Mouse (Mus musculus) intestine, embryonic 15.5 days (tissue): ENCODE results near the gene Eya2. TPM values are rescaled to one million over a fixed set of nuclear protein-coding genes. Genes with fewer than 3 reads are reported as not detected.
"Not testable (repeated sequence)": the region's sequence is repeated elsewhere in the genome, so short reads cannot be mapped to it uniquely, and the experiment has no call there.

ENCODE experiments used
- ATAC-seq: fragments of 200-750 bp; cut with Nextera tagmentation; 2 replicates; pipeline ENCODE4 v1.8.0; 2017; ENCODE audit warnings: moderate TSS enrichment, moderate library complexity
- H3K27ac ChIP-seq: fragments of 300-500 bp; sonication (generic); 2 replicates; pipeline ENCODE4 v1.5.1; 2015; ENCODE audit warnings: mild to moderate bottlenecking, inconsistent platforms
- H3K27me3 ChIP-seq: fragments of 300-500 bp; sonication (generic); replicated peaks from 2 replicates; pipeline ENCODE4 v1.6.1; 2015; ENCODE audit warnings: inconsistent platforms
- H3K36me3 ChIP-seq: fragments of 300-500 bp; sonication (generic); 2 replicates; pipeline ENCODE4 v1.6.1; 2015; ENCODE audit warnings: inconsistent platforms
- H3K4me1 ChIP-seq: fragments of 300-500 bp; sonication (generic); replicated peaks from 2 replicates; pipeline ENCODE4 v1.6.1; 2015; ENCODE audit warnings: inconsistent platforms
- H3K4me2 ChIP-seq: fragments of 300-500 bp; sonication (generic); replicated peaks from 2 replicates; pipeline ENCODE4 v1.6.1; 2015; ENCODE audit warnings: mild to moderate bottlenecking, inconsistent platforms
- H3K4me3 ChIP-seq: fragments of 300-500 bp; sonication (generic); replicated peaks from 2 replicates; pipeline ENCODE4 v1.5.1; 2015; ENCODE audit warnings: inconsistent platforms
- H3K9ac ChIP-seq: fragments of 300-500 bp; sonication (generic); 2 replicates; pipeline ENCODE4 v1.6.1; 2015; ENCODE audit warnings: inconsistent platforms
- H3K9me3 ChIP-seq: fragments of 300-500 bp; sonication (generic); 2 replicates; pipeline ENCODE4 v1.6.1; 2016; ENCODE audit warnings: inconsistent platforms
- WGBS: fragments of 180-500 bp; shearing (Covaris S2); methylation state at CpG from one replicate; pipeline ENCODE4 v1.1.7; 2015; 5-methylcytosine and 5-hydroxymethylcytosine counted together
- polyA plus RNA-seq: library from polyadenylated mRNA; unstranded; fragments of >200 nt; fragmentation: Nextera tagmentation; extraction: Ambion mirVana; gene quantifications from 2 replicates; pipeline ENCODE4 v1.2.1, GENCODE M21; 2015

Gene Eya2
- 0.84 and 1.3 TPM in 2 replicates for polyA plus RNA-seq

DNA sequence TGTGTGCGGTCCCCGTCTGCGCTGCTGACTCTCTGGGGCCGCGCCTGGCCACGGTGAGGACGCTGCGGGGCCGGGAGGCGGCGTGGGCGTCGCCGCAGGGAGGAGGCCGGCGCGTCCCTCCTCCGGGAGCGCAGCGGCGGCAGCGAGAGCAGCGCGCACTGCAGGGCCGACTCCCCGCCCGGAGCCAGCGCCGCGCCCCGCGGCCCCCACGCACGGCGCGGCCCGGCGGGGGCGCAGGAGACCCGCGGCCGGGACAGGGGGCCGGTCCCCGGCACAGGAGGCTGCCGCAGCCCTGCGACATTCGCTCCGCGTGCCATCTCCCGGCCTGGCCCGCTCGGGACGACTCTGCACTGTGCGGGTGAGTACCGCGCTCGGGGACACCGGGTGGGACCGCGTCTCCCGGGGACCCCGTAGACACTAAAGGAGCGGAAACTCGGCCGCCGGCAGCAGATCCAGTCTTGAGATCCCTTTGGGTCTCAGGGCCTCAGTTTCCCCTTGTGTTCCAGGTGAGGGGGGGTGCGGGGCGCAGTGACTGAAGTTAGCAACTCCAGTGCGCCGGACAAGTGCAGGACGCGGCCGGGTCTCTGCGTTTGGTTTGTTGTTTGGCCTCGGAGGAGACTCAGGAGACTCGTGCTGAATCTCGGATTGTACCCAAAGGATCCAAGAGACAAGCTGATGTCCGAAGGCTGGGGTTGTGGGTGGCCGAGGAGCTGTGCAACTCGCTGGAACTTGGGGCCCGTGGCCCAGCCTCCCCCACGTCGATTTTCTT lies at the start of gene Eya2:
Gene Eya2, plus strand, starts transcription at position 126 of the 769 bp plus-strand sequence.
- Histone ChIP-seq H3K9me3 (no peaks in the 10 kb centered on the region), H3K36me3 (no peaks in the 10 kb centered on the region), H3K9ac (peak within 1 kb of the TSS; percentile 23; the same call in 1 of the 2 replicates), H3K27me3 (peaks cover 35% of the 10 kb centered on the region), H3K27ac (no peak within 1 kb of the TSS), H3K4me1 (peaks cover 7% of the 10 kb centered on the region), H3K4me2 (peak within 1 kb of the TSS; percentile 93), H3K4me3 (peak within 1 kb of the TSS; percentile 51)
- ATAC-seq: peak; percentile 25; the same call in 1 of the 2 replicates
- under 1% methylated on average over 83 of the region's 83 CpGs for WGBS

DNA sequence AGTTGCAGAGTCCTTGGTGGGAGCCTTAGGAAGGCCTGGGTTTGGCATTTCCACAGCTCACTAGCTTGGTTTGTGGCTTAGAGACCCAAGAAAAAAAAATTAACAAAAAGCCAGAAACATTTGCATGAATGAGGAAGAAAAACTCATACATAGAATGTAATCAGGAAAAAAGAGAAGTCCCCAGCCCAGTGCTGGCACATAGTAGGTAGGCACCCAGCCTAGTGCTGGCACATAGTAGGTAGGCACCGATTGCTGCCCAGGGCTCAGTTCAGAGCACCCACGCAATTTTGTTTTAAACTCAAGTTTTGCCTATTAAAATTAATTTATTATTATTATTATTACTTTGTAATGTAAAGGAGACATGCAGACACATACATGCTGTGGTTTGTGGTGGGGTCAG lies 49.1 kb upstream of the Eya2 start:
- Histone ChIP-seq H3K36me3 (no peaks in the 10 kb centered on the region), H3K4me2 (no peak overlapping the region), H3K4me3 (no peak overlapping the region), H3K27me3 (no peaks in the 10 kb centered on the region), H3K4me1 (no peaks in the 10 kb centered on the region), H3K9me3 (no peaks in the 10 kb centered on the region), H3K27ac (no peak overlapping the region), H3K9ac (no peak overlapping the region)
- ATAC-seq: no peak
- 90% methylated on average over 2 of the region's 2 CpGs for WGBS

DNA sequence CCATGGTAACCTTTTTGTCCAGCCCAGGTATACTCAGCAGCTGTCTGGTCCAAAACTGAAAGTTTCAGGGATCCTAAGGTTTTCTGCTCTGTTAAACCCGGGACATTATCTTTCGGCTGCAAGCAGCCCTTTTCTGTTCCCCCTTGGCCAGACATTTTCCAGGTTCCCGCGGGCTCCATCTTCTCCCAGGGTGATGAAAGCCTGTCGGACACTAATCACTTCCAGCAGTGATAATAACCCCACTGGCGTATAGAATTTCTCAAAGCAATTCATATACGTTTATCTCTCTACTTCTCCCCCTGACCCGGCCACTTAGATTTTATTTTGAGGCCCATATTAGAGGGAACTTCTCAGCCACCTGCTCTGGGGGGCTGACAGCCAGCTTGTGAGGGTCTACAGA lies 48.5 kb upstream of the Eya2 start:
- Histone ChIP-seq H3K9ac (no peak overlapping the region), H3K9me3 (no peaks in the 10 kb centered on the region), H3K27ac (no peak overlapping the region), H3K4me1 (no peaks in the 10 kb centered on the region), H3K4me2 (no peak overlapping the region), H3K27me3 (no peaks in the 10 kb centered on the region), H3K36me3 (no peaks in the 10 kb centered on the region), H3K4me3 (no peak overlapping the region)
- no peak for ATAC-seq
- 60% methylated on average over 8 of the region's 8 CpGs for WGBS

DNA sequence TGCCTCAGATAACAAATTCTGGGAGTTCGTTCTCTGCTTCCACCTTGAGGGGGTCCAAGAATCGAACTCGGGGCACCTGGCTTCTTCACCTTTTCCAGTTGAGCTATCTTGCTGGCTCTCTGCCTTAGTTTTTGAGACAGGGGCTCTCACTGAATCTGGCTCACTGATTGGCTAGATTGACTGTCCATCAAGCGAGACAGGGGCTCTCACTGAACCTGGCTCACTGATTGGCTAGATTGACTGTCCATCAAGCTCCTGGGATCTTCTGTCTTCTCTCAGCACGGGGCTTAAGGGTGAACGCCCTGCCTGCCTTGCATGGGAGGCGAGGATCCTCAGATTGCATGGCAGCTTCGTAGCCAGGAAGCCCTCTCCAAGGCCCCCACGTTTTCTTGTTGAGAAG lies 47.4 kb upstream of the Eya2 start:
- Histone ChIP-seq H3K27ac (no peak overlapping the region), H3K27me3 (no peaks in the 10 kb centered on the region), H3K4me1 (no peaks in the 10 kb centered on the region), H3K36me3 (no peaks in the 10 kb centered on the region), H3K4me3 (no peak overlapping the region), H3K4me2 (no peak overlapping the region), H3K9ac (no peak overlapping the region), H3K9me3 (no peaks in the 10 kb centered on the region)
- 50% methylated on average over 9 of the region's 9 CpGs for WGBS
- no peak for ATAC-seq

DNA sequence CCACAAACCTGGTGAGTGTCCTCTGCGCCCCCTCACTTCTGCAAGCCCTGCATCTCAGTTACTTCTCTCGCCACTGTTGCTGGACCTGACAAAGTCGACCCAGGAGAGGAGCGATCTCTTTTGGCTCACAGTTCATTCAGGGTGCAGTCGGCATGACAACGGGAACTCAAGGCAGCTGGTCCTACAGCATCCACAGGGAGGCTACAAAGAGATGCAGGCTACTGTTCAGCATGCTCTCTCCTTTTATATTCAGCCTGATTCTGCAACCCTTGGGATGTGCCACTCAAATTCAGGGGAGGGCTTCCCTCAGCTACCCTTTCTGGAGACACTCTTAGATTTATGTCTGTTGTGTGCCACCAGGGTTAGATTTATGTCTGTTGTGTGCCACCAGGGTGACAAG lies 46.2 kb upstream of the Eya2 start:
- Histone ChIP-seq H3K36me3 (no peaks in the 10 kb centered on the region), H3K4me1 (no peaks in the 10 kb centered on the region), H3K9me3 (no peaks in the 10 kb centered on the region), H3K4me3 (no peak overlapping the region), H3K27me3 (no peaks in the 10 kb centered on the region), H3K27ac (no peak overlapping the region), H3K9ac (no peak overlapping the region), H3K4me2 (no peak overlapping the region)
- ATAC-seq: no peak
- WGBS: 72% methylated on average over 6 of the region's 6 CpGs

DNA sequence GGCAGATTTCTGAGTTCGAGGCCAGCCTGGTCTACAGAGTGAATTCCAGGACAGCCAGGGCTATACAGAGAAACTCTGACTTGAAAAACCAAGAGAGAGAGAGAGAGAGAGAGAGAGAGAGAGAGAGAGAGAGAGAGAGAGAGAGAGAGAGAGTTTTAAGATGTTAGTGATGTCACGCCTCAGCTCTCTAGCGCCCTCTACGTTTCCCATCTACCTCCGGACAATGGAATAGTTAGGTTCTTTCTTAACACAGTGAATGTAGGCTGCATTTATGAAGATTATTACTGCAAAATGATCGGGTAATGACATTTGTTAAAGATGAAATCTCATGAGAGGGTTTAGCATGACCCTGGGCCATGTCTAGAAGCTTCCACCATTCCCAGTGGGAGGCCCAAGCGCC lies 44.4 kb upstream of the Eya2 start:
- H3K36me3 ChIP-seq, H3K27ac ChIP-seq, H3K9me3 ChIP-seq, H3K4me3 ChIP-seq, H3K4me2 ChIP-seq, H3K4me1 ChIP-seq, ATAC-seq, H3K9ac ChIP-seq, H3K27me3 ChIP-seq: not testable (repeated sequence)
- WGBS: 69% methylated on average over 7 of the region's 7 CpGs

DNA sequence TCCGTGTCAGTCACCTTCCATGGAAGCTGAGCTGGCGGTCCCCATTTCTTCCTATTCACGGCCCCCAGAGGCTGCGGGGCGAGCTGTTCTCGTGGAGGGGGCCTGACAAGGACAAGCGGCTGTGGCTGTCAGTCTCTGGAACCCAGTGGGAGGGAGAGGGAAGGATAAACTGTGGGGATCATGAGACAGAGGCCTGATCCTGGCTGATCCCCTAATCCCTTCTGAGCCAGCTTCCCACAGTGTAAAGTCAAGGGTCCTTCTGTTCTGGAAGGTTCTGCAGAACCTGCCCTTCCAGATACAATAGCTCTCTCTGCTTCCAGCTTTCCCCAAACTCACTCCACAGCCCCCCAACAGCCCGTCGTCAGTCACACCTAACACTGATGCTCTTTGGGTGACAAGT lies 40.8 kb upstream of the Eya2 start:
- no peak overlapping the region for H3K4me2 ChIP-seq
- ATAC-seq: no peak
- no peaks in the 10 kb centered on the region for H3K4me1 ChIP-seq
- H3K27me3 ChIP-seq: no peaks in the 10 kb centered on the region
- H3K4me3 ChIP-seq: no peak overlapping the region
- WGBS: 75% methylated on average over 9 of the region's 9 CpGs
- H3K36me3 ChIP-seq: no peaks in the 10 kb centered on the region
- no peaks in the 10 kb centered on the region for H3K9me3 ChIP-seq
- H3K27ac ChIP-seq: no peak overlapping the region
- no peak overlapping the region for H3K9ac ChIP-seq

DNA sequence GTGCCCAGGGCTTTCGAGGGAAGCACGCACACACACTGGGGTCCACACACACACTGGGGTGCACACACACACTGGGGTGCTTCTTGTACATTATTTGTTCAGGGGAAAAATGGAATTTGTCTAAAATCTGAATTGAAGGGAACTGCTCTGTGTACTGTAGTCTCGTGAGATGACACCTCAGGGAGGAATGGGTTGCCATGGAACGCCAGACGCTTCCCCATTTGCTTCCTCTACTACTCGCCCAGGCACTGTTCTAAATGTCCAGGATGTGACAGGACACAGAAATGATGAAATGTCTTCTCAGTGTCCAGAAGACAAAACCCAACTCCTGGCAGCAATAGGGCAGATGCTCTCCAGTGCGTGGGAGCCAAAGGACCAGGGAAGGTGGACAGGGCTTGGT lies 37.6 kb upstream of the Eya2 start:
- 84% methylated on average over 7 of the region's 7 CpGs for WGBS
- H3K4me3 ChIP-seq: no peak overlapping the region
- no peak overlapping the region for H3K9ac ChIP-seq
- no peak overlapping the region for H3K4me2 ChIP-seq
- no peaks in the 10 kb centered on the region for H3K36me3 ChIP-seq
- H3K9me3 ChIP-seq: no peaks in the 10 kb centered on the region
- no peak overlapping the region for H3K27ac ChIP-seq
- H3K27me3 ChIP-seq: no peaks in the 10 kb centered on the region
- H3K4me1 ChIP-seq: no peaks in the 10 kb centered on the region
- no peak for ATAC-seq

DNA sequence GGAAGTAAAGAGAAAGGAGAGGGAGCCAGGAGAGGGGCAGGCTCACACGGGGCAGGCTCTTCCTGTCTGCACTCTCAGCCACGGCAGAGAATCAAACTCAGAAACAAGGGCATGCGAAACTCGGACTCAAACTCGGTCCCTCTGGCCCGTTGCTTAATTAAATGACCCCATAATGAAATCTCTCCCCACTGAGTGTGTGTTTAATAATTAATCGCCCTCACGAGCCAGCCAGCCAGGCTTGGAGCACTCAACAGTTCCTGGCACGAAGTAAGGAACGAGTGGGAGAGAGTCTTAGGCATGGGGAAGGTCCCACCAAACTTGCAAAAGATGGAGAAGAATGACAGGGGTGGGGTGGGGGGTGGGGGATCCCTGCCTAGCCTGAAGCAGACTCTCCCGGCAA lies 35.9 kb upstream of the Eya2 start:
- Histone ChIP-seq H3K27me3 (peaks cover 12% of the 10 kb centered on the region), H3K27ac (no peak overlapping the region), H3K4me1 (peaks cover 9% of the 10 kb centered on the region), H3K36me3 (no peaks in the 10 kb centered on the region), H3K9ac (no peak overlapping the region), H3K9me3 (no peaks in the 10 kb centered on the region), H3K4me3 (no peak overlapping the region), H3K4me2 (no peak overlapping the region)
- 45% methylated on average over 11 of the region's 11 CpGs for WGBS
- ATAC-seq: no peak

DNA sequence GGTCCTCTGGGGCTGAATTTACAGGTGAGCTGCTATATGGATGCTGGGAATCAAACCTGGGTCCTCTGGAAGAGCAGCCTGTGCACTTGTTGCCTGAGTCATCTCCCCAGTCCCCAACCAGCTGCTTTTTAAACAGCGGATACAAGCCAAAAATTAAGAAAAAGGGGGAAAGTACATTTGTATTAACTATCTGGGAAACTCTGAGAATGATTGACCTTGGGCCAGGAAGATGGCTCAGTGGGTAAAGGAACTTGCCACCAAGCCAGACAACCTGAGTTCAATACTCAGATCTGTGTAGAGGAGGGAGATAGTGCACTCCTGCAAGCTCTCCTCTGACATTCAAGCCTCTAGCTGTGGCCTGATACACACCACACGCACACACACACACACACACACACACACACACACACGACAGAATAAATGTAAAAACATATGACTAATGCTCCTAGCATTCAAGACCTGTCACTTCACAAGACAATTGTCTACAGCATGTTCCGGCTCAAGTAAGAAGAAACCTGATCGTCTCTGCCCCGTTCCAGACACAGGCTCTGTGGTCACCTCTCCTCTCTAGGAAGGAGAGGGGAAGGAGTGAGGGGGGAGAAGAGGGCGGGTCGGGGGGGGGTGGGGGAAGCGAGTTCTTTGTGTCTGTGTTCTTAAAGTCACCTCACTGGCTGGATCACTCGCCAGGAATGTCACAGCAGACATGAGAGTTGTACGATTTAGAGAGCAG lies 35.2 kb upstream of the Eya2 start:
- no peak overlapping the region for H3K4me2 ChIP-seq
- 26% methylated on average over 11 of the region's 11 CpGs for WGBS
- H3K9ac ChIP-seq: no peak overlapping the region
- no peak for ATAC-seq
- H3K4me1 ChIP-seq: peaks cover 9% of the 10 kb centered on the region
- H3K9me3 ChIP-seq: no peaks in the 10 kb centered on the region
- no peak overlapping the region for H3K27ac ChIP-seq
- peaks cover 18% of the 10 kb centered on the region for H3K27me3 ChIP-seq
- no peaks in the 10 kb centered on the region for H3K36me3 ChIP-seq
- H3K4me3 ChIP-seq: no peak overlapping the region

DNA sequence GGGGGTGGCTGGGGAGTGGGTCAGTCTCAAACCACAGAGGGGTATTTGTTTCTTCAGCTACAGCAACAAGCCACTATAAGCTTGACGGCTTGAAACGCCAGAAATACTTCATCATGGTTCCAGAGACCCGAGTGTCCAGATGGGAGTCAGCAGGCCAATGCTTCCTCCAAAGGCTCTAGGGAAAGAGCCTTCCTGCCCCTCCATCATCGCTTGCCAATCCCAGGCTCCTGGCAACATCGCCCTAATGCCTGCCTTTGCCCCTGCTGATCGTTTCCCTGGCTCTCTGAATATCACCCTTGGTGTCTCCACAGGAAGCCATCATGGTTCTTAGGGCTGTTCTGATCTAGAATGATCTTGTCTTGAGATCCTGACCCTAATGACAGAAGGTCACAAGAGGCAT lies 33.0 kb upstream of the Eya2 start:
- Histone ChIP-seq H3K27me3 (peaks cover 24% of the 10 kb centered on the region), H3K4me2 (no peak overlapping the region), H3K4me1 (peaks cover 9% of the 10 kb centered on the region), H3K36me3 (no peaks in the 10 kb centered on the region), H3K27ac (no peak overlapping the region), H3K9ac (no peak overlapping the region), H3K9me3 (no peaks in the 10 kb centered on the region), H3K4me3 (no peak overlapping the region)
- no peak for ATAC-seq
- 83% methylated on average over 6 of the region's 6 CpGs for WGBS

DNA sequence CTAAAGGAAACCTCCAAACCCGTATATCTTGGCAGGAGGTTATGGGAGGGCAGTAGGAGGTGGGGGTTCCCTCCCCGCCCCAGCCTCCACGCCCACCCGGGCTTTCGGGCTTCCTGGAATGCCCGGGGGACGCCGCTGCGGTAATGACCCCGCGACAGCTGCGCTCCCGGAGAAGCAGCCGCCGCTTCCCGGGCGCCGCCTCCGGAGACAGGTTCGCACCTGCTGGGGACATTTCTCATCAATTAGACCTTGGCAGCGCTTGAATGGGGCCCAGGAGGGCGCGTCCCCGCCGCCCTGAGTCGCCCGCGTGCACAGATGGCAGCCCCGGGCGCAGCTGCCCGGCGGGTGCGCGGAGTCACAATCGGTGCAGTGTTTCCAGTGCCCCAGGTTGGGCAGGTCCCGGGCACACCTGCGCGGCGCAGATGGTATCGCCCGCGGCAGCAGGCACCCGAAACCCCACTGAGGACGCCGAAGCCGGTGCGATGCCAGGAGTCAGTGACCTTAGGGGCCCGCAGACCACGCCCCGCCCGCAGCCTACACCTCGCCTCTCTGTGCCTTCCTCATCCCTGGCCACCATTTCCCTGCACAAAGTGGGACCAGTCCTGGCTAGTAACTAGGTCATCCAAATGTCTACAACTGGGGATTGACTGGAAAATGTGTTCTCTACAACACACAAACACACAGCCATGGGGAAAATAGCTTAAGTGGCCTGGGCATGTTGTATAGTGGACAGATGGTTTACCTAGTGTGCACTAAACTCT lies 31.4 kb upstream of the Eya2 start:
- ATAC-seq: peak; percentile 71
- Histone ChIP-seq H3K4me1 (peaks cover 9% of the 10 kb centered on the region), H3K27ac (no peak overlapping the region), H3K4me2 (peak overlapping the region; percentile 83), H3K36me3 (no peaks in the 10 kb centered on the region), H3K9ac (peak overlapping the region; percentile 17; the same call in 1 of the 2 replicates), H3K27me3 (peaks cover 24% of the 10 kb centered on the region), H3K4me3 (peak overlapping the region; percentile 37), H3K9me3 (no peaks in the 10 kb centered on the region)
- WGBS: 2% methylated on average over 52 of the region's 52 CpGs
